Mouse (Mus musculus): Measurements from ENCODE around the gene A830005F24Rik.

Gene A830005F24Rik

DNA sequence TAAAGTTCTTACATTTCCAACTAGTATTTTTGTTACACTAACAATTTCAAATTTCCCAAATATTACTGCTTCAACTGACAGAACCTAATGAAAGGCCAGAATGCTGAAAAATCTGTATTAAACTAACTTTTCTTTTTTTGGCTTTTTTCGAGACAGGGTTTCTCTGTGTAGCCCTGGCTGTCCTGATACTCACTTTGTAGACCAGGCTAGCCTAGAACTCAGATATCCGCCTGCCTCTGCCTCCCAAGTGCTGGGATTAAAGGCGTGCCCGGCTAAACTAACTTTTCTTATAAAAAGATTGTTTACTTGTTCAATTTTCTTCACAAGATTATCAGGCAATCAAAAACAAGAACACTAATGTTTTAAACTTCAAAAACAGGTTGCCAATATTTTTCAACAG, 31.5 kb downstream of the A830005F24Rik start:
- DNase-seq (ENCODE audit: low spot score in 2 of 2), result no peak

GRCm38 (mm10) chr13:48545476-48546281, 32.3 kb downstream of the A830005F24Rik start:
- DNase-seq (ENCODE audit: low spot score in 2 of 2), result peak; percentile 94 to 95

DNA sequence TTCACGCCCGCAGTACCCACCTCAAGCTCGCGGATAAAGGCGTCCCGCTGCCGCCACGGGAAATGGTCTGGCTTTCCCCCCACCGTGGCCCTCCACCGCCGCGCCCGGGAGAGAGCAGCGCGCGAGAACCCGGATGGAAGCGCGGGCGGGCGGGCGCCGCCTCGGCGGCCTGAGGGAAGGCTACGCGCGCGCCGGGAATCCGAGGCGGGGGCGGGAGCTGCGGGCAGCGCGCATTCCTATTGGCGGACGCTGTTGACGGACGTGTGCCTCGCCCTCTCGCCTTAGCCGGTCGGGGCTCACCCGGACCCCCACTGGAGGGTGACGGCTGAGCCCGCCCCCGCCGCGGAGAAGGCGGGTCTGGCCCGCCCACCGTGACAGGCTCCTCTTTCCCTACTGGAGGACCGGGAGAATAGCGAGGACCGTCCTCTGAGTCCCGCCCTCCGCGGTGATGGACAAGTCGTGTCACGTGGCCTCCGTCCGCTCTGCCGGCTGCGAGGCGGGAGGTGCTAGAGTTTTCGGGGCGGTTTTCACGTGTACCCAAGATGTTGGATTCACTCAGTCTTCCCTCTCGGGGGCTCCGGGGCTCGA, 33.1 kb downstream of the A830005F24Rik start:
- DNase-seq (ENCODE audit: low spot score in 2 of 2), result peak; percentile 99

DNA sequence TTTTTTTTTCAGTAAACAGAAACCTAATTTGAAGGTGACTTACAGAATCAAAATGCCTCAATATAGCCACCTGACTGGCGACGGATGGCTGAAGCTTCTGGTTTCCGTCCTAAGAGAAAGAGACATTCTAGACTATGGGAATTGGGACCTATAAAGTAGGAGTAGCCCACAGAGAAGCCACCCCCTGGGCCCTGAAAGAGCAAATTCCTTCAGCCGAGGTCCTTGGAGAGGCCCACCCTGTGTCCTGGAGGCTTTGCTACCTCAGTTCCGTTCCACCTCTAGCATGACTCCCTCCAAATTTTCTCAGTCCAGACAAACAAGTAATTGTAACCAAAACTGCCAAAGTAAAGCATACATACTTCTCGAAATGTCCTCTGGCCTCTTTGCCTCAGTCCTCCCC, 34.3 kb downstream of the A830005F24Rik start:
- no peak for DNase-seq (ENCODE audit: low spot score in 2 of 2)

DNA sequence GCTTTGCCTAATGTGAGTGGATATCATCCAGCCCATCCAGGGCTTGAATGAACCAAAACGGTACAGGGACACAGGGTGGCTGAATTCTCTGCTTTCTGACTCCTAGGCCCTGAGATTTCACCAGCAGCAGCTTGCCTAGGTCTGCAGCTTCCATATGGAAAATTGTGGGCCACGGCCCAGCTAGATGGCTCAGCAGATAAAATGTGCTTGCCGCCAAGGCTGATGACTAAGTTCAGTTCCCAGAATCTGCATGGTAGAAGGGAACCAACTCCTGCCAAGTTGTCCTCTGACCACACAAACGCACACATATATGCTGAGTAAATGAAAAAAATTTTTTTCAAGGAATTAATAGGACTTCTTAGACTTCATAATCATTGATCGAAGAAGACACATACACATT, 34.9 kb downstream of the A830005F24Rik start:
- no peak for DNase-seq (ENCODE audit: low spot score in 2 of 2)

DNA sequence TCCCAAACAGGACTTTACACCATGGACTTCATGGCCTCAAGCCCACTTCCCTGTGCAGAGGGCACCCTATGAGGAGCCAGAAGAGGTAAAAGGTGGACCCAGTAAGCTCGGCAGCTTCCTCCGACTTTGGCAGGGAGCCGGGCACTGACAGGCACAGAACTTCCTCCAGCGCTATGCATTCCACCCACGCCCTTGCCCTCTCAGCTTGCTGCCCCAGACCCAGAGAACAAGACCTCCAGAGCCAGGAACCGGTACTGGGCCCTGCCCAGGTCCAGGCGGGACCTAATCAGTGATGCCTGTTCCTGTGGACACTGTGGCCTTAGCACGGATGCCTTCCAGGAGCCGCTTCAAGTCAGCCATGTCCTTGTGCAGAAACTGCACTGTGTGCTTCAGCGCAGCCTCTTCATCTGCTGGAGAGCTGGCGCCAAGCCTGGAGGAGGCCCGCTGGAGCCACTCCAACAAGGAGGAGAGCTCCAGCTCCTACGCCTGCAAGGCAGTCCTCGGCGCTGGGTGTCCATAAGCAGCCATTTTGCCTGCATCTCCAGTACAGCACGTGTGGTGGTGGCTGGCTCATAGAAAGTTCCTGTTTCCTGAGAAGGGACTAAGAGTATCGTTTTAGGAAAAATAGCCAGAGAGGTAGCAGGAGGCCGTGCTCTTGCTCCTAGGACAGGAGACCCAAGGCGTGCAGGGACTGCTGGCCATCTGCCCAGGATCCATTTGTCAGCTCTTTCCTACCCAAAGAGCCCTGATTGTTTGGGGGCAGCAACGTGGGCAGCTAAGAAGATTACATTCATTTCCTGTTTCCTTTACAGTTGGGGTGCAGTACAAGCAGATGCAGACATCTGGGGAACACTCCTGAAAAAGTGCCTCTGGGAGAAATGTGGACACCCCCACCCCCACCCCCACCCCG, 39.1 kb downstream of the A830005F24Rik start:
- peak; percentile 92 to 94 for DNase-seq (ENCODE audit: low spot score in 2 of 2)

GRCm38 (mm10) chr13:48553511-48553910, 40.1 kb downstream of the A830005F24Rik start:
- no peak for DNase-seq (ENCODE audit: low spot score in 2 of 2)

GRCm38 (mm10) chr13:48554552-48554951, 41.2 kb downstream of the A830005F24Rik start:
- no peak for DNase-seq (ENCODE audit: low spot score in 2 of 2)

- DNase-seq (ENCODE audit: low spot score in 2 of 2), result no peak
Measured at GRCm38 (mm10) chr13:48555976-48556375, 42.6 kb downstream of the A830005F24Rik start.

DNA sequence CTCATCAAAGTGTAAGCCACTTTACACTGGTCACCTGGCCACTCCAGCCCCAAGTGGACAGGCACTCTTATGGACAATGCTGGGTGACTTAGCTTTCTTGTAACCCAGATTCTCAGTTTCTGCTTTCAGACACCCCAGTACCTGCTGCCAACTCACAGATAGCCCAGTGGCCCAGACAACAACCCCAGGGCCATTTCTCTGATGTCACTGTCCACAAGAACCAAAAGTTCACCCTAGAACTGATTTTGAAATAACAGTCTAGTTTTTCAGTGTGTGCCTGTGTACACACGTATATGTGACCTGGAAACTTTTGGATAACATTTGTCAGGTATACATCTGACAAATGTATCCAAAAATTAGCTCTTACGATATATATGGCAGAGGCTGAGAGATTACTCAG, 48.1 kb downstream of the A830005F24Rik start:
- DNase-seq (ENCODE audit: low spot score in 2 of 2), result no peak

DNA sequence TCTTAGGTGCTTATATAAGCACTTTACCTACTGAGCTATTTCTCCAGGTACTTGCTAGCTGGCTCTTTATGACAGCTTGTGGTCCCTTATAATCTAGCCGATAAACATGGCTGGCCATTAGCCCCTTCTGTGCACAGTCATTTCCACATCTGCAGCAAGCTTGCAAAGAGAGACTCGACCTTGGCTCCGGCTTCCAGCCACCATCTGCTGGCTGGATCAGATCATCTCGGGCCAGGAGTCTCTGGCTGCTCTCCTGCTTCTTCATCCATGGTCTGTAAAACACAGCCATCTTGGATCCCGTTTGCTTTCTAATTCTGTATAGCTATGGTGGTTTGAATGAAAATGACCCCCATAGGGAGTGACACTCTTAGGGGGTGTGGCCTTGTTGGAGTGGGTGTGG, 49.0 kb downstream of the A830005F24Rik start:
- no peak for DNase-seq (ENCODE audit: low spot score in 2 of 2)

All from right cerebral cortex, adult 2 months (tissue).